Mouse (Mus musculus): Measurements from ENCODE around the gene Mapkap1. TPM values are rescaled to one million over a fixed set of nuclear protein-coding genes. Genes with fewer than 3 reads are reported as not detected.

Gene Mapkap1
- total and polyA plus RNA-seq, 2 experiments: 25.4 to 35.1 TPM

DNA sequence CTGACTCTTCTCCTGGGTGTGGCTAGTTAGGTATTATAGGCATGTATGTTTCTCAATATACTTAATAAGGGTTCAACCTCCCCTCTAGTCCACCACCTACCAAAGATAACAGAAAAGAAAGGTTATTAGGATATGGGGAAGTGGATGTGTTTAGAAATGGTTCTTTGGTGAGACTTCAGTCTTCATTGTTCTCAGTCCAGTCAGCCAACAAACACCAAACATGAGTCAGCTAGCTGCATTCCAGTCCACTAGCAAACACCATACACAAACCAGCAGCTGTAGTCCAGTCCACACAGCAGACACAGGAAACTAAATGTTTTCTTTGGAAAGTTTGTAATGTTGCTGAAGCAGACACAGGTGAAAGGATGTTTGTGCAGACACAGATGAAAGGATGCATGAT is 121.9 kb downstream of the Mapkap1 start:
- Histone ChIP-seq H3K4me3 (ENCODE audit: insufficient read depth, low read depth, low read length) (no peak overlapping the region), H3K4me1 (ENCODE audit: control insufficient read depth, insufficient read depth, low read length) (peaks cover 20% of the 10 kb centered on the region), H3K9ac (ENCODE audit: low read depth, low read length) (no peak overlapping the region), H3K27ac (replicated peaks; ENCODE audit: insufficient read depth, low read depth, low read length) (no peak overlapping the region), H3K27me3 (ENCODE audit: control insufficient read depth, insufficient read depth, low read length) (no peaks in the 10 kb centered on the region), H3K79me2 (ENCODE audit: control insufficient read depth, insufficient read depth, low read length) (peaks cover 3% of the 10 kb centered on the region; the same call in 1 of the 2 replicates), H3K36me3 (ENCODE audit: control insufficient read depth, insufficient read depth, low read length) (no peaks in the 10 kb centered on the region)
- DNase-seq (ENCODE audit: extremely low read depth, low read depth, low spot score): no peak
- TF ChIP-seq POLR2A (IDR thresholded peaks at IDR 0.05; ENCODE audit: extremely low read depth, insufficient read depth, low read length) (no peak), CTCF (IDR thresholded peaks at IDR 0.05; ENCODE audit: low read depth, low read length) (no peak)

DNA sequence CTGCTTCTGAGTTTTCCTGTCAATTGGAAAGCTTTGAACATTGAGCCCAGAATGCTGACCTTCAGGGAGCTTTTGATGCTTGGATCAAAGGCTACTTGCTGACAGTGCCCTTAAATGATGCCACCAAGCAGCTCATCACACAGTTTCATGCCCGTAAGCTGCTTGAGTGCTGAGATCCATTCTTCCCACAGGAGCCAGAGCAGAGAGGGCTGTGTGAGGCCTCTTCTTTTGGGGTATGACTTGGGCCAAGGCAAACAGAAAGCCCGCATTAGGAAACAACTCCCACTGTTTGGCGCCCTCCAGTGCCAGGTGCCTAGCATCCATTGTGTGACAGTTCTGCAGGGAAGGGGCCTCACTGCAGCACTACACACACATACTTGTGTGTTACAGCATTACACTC is 123.5 kb downstream of the Mapkap1 start:
- H3K9ac ChIP-seq (ENCODE audit: low read depth, low read length): no peak overlapping the region
- peak; percentile 55 for DNase-seq (ENCODE audit: extremely low read depth, low read depth, low spot score)
- H3K4me3 ChIP-seq (ENCODE audit: insufficient read depth, low read depth, low read length): no peak overlapping the region
- peaks cover 3% of the 10 kb centered on the region; the same call in 1 of the 2 replicates for H3K79me2 ChIP-seq (ENCODE audit: control insufficient read depth, insufficient read depth, low read length)
- TF ChIP-seq CTCF (IDR thresholded peaks at IDR 0.05; ENCODE audit: low read depth, low read length): peak; percentile 63
- no peak for TF ChIP-seq POLR2A (IDR thresholded peaks at IDR 0.05; ENCODE audit: extremely low read depth, insufficient read depth, low read length)
- H3K27ac ChIP-seq (replicated peaks; ENCODE audit: insufficient read depth, low read depth, low read length): no peak overlapping the region
- WGBS: 32% methylated on average over 3 of the region's 3 CpGs
- no peaks in the 10 kb centered on the region for H3K27me3 ChIP-seq (ENCODE audit: control insufficient read depth, insufficient read depth, low read length)
- H3K36me3 ChIP-seq (ENCODE audit: control insufficient read depth, insufficient read depth, low read length): peaks cover 8% of the 10 kb centered on the region
- peaks cover 17% of the 10 kb centered on the region for H3K4me1 ChIP-seq (ENCODE audit: control insufficient read depth, insufficient read depth, low read length)

DNA sequence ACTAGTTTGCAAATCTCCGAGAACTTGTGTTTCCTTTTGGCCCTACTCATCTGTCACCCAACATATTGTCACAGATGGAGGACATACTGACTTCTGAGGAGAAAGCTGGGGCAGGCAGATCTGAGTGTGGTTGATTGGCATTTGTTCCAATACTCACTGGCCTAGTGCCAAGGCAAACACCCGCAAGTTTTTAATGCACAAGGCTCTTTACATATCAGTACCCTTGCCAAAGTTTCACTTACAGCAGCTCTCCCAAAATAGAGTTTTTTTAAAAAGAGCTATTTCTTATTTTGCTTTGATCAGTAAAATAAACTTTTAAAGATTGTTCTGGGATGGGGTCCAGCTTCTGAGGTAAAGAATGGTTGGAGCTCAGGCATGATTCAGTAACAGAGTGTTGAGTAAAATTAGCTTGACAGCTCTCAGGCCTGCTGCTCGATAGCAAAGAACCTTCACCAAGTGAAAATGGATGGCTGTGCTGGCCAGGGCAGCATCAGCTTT is 125.3 kb downstream of the Mapkap1 start:
- Histone ChIP-seq H3K9ac (ENCODE audit: low read depth, low read length) (no peak overlapping the region), H3K4me3 (ENCODE audit: insufficient read depth, low read depth, low read length) (no peak overlapping the region), H3K4me1 (ENCODE audit: control insufficient read depth, insufficient read depth, low read length) (peaks cover 10% of the 10 kb centered on the region), H3K27me3 (ENCODE audit: control insufficient read depth, insufficient read depth, low read length) (no peaks in the 10 kb centered on the region), H3K79me2 (ENCODE audit: control insufficient read depth, insufficient read depth, low read length) (peaks cover 3% of the 10 kb centered on the region; the same call in 1 of the 2 replicates), H3K27ac (replicated peaks; ENCODE audit: insufficient read depth, low read depth, low read length) (0 out of 2 replicates have a peak overlapping the region, but pooled peaks have one; percentile 17), H3K36me3 (ENCODE audit: control insufficient read depth, insufficient read depth, low read length) (peaks cover 10% of the 10 kb centered on the region)
- DNase-seq (ENCODE audit: extremely low read depth, low read depth, low spot score): peak; percentile 49
- 23% methylated on average over 3 of the region's 3 CpGs for WGBS
- TF ChIP-seq POLR2A (IDR thresholded peaks at IDR 0.05; ENCODE audit: extremely low read depth, insufficient read depth, low read length) (no peak), CTCF (IDR thresholded peaks at IDR 0.05; ENCODE audit: low read depth, low read length) (no peak)

DNA sequence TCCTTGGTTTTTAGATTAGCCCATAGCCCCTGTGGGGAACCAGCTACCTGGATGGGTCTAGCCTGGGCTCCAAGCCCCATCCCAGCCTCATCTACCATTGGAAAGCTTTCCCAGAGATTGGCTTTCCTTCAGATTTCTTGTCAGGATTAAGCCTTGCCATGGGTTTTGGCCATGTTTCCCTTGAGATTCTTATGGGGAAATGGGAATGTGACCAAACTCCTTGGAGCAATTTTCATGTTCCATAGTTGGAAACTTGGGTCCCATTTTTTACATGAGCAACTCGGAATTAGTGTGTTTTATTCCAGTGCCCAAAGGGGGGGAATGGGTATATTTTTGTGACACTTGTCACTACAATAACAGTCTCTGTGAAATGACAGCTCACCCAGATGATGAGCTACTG is 125.8 kb downstream of the Mapkap1 start:
- peaks cover 9% of the 10 kb centered on the region for H3K4me1 ChIP-seq (ENCODE audit: control insufficient read depth, insufficient read depth, low read length)
- WGBS: 98% methylated on average over 1 of the region's 1 CpGs
- TF ChIP-seq POLR2A (IDR thresholded peaks at IDR 0.05; ENCODE audit: extremely low read depth, insufficient read depth, low read length) (no peak), CTCF (IDR thresholded peaks at IDR 0.05; ENCODE audit: low read depth, low read length) (no peak)
- peaks cover 3% of the 10 kb centered on the region; the same call in 1 of the 2 replicates for H3K79me2 ChIP-seq (ENCODE audit: control insufficient read depth, insufficient read depth, low read length)
- H3K27ac ChIP-seq (replicated peaks; ENCODE audit: insufficient read depth, low read depth, low read length): no peak overlapping the region
- H3K27me3 ChIP-seq (ENCODE audit: control insufficient read depth, insufficient read depth, low read length): no peaks in the 10 kb centered on the region
- peaks cover 10% of the 10 kb centered on the region for H3K36me3 ChIP-seq (ENCODE audit: control insufficient read depth, insufficient read depth, low read length)
- no peak overlapping the region for H3K4me3 ChIP-seq (ENCODE audit: insufficient read depth, low read depth, low read length)
- H3K9ac ChIP-seq (ENCODE audit: low read depth, low read length): no peak overlapping the region
- no peak for DNase-seq (ENCODE audit: extremely low read depth, low read depth, low spot score)

DNA sequence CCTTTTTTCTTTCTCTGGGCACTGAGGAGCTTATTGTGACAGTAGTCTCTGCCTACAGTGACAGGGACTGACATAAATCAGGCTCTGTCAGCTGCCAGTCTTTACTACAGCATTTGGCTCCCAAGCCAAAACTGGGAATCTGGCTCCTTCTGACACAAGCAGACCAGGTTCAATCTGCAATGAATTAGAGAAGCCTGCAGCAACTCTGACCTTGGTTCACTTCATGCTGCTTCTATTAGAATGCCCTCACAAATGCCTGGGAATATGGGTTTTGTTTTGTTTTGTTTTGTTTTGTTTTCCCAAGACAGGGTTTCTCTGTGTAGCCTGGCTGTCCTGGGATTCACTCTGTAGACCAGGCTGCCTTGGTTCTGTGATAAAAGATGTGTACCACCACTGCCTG is 126.7 kb downstream of the Mapkap1 start:
- no peaks in the 10 kb centered on the region for H3K27me3 ChIP-seq (ENCODE audit: control insufficient read depth, insufficient read depth, low read length)
- no peak for DNase-seq (ENCODE audit: extremely low read depth, low read depth, low spot score)
- peaks cover 5% of the 10 kb centered on the region for H3K4me1 ChIP-seq (ENCODE audit: control insufficient read depth, insufficient read depth, low read length)
- H3K79me2 ChIP-seq (ENCODE audit: control insufficient read depth, insufficient read depth, low read length): peaks cover 3% of the 10 kb centered on the region; the same call in 1 of the 2 replicates
- no peak overlapping the region for H3K9ac ChIP-seq (ENCODE audit: low read depth, low read length)
- H3K27ac ChIP-seq (replicated peaks; ENCODE audit: insufficient read depth, low read depth, low read length): no peak overlapping the region
- H3K36me3 ChIP-seq (ENCODE audit: control insufficient read depth, insufficient read depth, low read length): peaks cover 10% of the 10 kb centered on the region
- TF ChIP-seq POLR2A (IDR thresholded peaks at IDR 0.05; ENCODE audit: extremely low read depth, insufficient read depth, low read length) (no peak), CTCF (IDR thresholded peaks at IDR 0.05; ENCODE audit: low read depth, low read length) (no peak)
- H3K4me3 ChIP-seq (ENCODE audit: insufficient read depth, low read depth, low read length): no peak overlapping the region

DNA sequence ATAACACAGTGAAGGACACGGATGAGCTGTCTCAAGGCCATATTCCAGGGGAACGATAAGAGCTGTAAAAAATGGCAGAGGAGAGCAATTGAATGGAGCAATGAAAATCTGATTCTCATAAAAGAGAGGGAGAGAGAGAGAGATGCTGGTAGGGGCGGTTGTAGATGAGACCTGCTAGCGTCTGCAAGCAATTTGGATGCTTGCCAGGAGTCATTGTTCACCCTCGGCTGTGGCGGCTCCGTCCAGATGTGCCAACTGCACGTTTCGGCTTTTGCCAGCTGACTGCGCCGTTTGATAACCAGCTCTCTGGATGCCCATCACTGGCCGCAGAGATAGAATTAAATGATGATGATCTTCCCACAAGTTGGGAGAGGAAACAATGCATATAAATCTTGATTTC is 128.4 kb downstream of the Mapkap1 start:
- peaks cover 4% of the 10 kb centered on the region for H3K4me1 ChIP-seq (ENCODE audit: control insufficient read depth, insufficient read depth, low read length)
- no peaks in the 10 kb centered on the region for H3K79me2 ChIP-seq (ENCODE audit: control insufficient read depth, insufficient read depth, low read length)
- peaks cover 10% of the 10 kb centered on the region for H3K36me3 ChIP-seq (ENCODE audit: control insufficient read depth, insufficient read depth, low read length)
- H3K9ac ChIP-seq (ENCODE audit: low read depth, low read length): no peak overlapping the region
- no peak overlapping the region for H3K4me3 ChIP-seq (ENCODE audit: insufficient read depth, low read depth, low read length)
- WGBS: 58% methylated on average over 12 of the region's 12 CpGs
- H3K27me3 ChIP-seq (ENCODE audit: control insufficient read depth, insufficient read depth, low read length): no peaks in the 10 kb centered on the region
- no peak overlapping the region for H3K27ac ChIP-seq (replicated peaks; ENCODE audit: insufficient read depth, low read depth, low read length)
- no peak for DNase-seq (ENCODE audit: extremely low read depth, low read depth, low spot score)
- TF ChIP-seq CTCF (IDR thresholded peaks at IDR 0.05; ENCODE audit: low read depth, low read length) (no peak), POLR2A (IDR thresholded peaks at IDR 0.05; ENCODE audit: extremely low read depth, insufficient read depth, low read length) (no peak)

Data from liver, adult 2 months (tissue).